Mouse (Mus musculus) midbrain, embryonic 13.5 days (tissue): ENCODE measurements around the gene Mrpl57. TPM values are rescaled to one million over a fixed set of nuclear protein-coding genes. Genes with fewer than 3 reads are reported as not detected.
"Not testable (repeated sequence)": the region's sequence is repeated elsewhere in the genome, so short reads cannot be mapped to it uniquely, and the experiment has no call there.

ENCODE experiments used
- ATAC-seq: fragments of 200-750 bp; cut with Nextera tagmentation; 2 replicates; pipeline ENCODE4 v1.8.0; 2017; ENCODE audit warnings: mild to moderate bottlenecking, moderate TSS enrichment, moderate library complexity
- H3K27ac ChIP-seq: fragments of 300-500 bp; sonication (generic); 2 replicates; pipeline ENCODE4 v1.5.1; 2015; ENCODE audit warnings: inconsistent platforms, mild to moderate bottlenecking, moderate library complexity
- H3K27me3 ChIP-seq: fragments of 300-500 bp; sonication (generic); 2 replicates; pipeline ENCODE4 v1.6.1; 2015; ENCODE audit warnings: mild to moderate bottlenecking, inconsistent platforms
- H3K36me3 ChIP-seq: fragments of 300-500 bp; sonication (generic); 2 replicates; pipeline ENCODE4 v1.6.1; 2015; ENCODE audit warnings: mild to moderate bottlenecking, inconsistent platforms
- H3K4me1 ChIP-seq: fragments of 300-500 bp; sonication (generic); replicated peaks from 2 replicates; pipeline ENCODE4 v1.6.1; 2015; ENCODE audit warnings: inconsistent platforms
- H3K4me2 ChIP-seq: fragments of 300-500 bp; sonication (generic); replicated peaks from 2 replicates; pipeline ENCODE4 v1.6.1; 2015; ENCODE audit warnings: moderate library complexity, mild to moderate bottlenecking, inconsistent platforms
- H3K4me3 ChIP-seq: fragments of 300-500 bp; sonication (generic); replicated peaks from 2 replicates; pipeline ENCODE4 v1.5.1; 2015; ENCODE audit warnings: mild to moderate bottlenecking, inconsistent platforms
- H3K9ac ChIP-seq: fragments of 300-500 bp; sonication (generic); replicated peaks from 2 replicates; pipeline ENCODE4 v1.6.1; 2015; ENCODE audit warnings: mild to moderate bottlenecking, inconsistent platforms
- H3K9me3 ChIP-seq: fragments of 300-500 bp; sonication (generic); 2 replicates; pipeline ENCODE4 v1.6.1; 2016; ENCODE audit warnings: mild to moderate bottlenecking, inconsistent platforms
- WGBS: fragments of 180-500 bp; shearing (Covaris S2); methylation state at CpG from one replicate; pipeline ENCODE4 v1.1.7; 2015; 5-methylcytosine and 5-hydroxymethylcytosine counted together
- polyA plus RNA-seq: library from polyadenylated mRNA; unstranded; fragments of >200 nt; fragmentation: Nextera tagmentation; extraction: Ambion mirVana; gene quantifications from 2 replicates; pipeline ENCODE4 v1.2.1, GENCODE M21; 2015

The Mrpl57 gene
- polyA plus RNA-seq, 1 experiment from 2014 or later = 152 TPM

DNA sequence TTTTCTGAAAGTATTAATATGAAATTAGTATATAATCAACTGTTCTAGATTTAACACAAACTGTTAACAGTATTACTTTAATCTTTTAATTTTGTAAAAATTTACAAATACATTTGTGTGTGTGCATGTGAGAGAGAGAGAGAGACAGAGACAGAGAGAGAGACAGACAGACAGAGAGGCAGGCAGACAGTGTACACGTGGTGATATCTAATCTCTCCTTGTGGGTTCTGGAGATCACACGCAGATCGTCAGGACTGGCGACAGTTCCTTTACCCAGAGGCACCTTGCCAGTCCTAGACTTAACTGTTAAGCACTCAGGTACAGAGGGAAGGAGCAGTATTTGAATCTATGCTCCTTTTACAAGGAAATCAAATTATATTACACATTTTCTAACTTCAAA, 5.2 kb upstream of the Mrpl57 start:
- Histone ChIP-seq H3K4me3 (no peak overlapping the region), H3K9ac (no peak overlapping the region), H3K27me3 (no peaks in the 10 kb centered on the region), H3K27ac (no peak overlapping the region), H3K9me3 (no peaks in the 10 kb centered on the region), H3K4me2 (no peak overlapping the region), H3K36me3 (peaks cover 21% of the 10 kb centered on the region; the same call in 1 of the 2 replicates), H3K4me1 (0 out of 2 replicates have a peak, but pooled peaks cover 4% of the 10 kb centered on the region)
- 91% methylated on average over 4 of the region's 4 CpGs for WGBS
- ATAC-seq = no peak

GRCm38 (mm10) chr14:57827284-57827683, 1.2 kb downstream of the Mrpl57 start:
- Histone ChIP-seq H3K4me1 (peaks cover 19% of the 10 kb centered on the region), H3K4me3 (peak overlapping the region; percentile 70), H3K27ac (peak overlapping the region; percentile 90; the same call in 1 of the 2 replicates), H3K4me2 (peak overlapping the region; percentile 62), H3K9me3 (no peaks in the 10 kb centered on the region), H3K9ac (peak overlapping the region; percentile 83), H3K27me3 (no peaks in the 10 kb centered on the region), H3K36me3 (no peaks in the 10 kb centered on the region)
- WGBS = 81% methylated on average over 1 of the region's 1 CpGs
- ATAC-seq = no peak

GRCm38 (mm10) chr14:57833526-57833925, 7.5 kb downstream of the Mrpl57 start:
- Histone ChIP-seq H3K9ac (no peak overlapping the region), H3K27ac (no peak overlapping the region), H3K4me3 (no peak overlapping the region), H3K27me3 (no peaks in the 10 kb centered on the region), H3K4me1 (no peaks in the 10 kb centered on the region), H3K9me3 (no peaks in the 10 kb centered on the region), H3K4me2 (no peak overlapping the region), H3K36me3 (peaks cover 31% of the 10 kb centered on the region)
- WGBS = 96% methylated on average over 2 of the region's 2 CpGs
- ATAC-seq = no peak

DNA sequence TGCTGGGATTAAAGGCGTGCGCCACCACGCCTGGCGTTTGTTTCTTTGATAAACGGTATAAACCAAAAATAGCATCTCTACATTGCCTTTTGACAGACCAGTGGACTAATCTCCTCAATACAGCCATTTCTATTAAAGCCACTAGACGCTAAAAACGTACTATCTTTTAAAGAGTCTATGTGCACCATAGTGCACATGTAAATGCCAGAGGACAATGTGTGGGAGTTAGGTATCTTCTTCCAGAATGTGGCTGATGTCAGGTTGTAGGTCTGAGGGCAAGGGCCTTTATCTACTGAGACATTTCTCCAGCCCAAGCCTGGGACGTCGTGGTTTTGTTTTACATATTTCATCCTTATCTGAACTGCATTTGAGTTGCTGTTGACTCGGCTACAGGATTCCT, 9.1 kb downstream of the Mrpl57 start:
- Histone ChIP-seq H3K27me3 (no peaks in the 10 kb centered on the region), H3K4me3 (no peak overlapping the region), H3K4me1 (no peaks in the 10 kb centered on the region), H3K9ac (no peak overlapping the region), H3K9me3 (no peaks in the 10 kb centered on the region), H3K36me3 (peaks cover 44% of the 10 kb centered on the region), H3K4me2 (no peak overlapping the region), H3K27ac (no peak overlapping the region)
- 95% methylated on average over 10 of the region's 10 CpGs for WGBS
- no peak for ATAC-seq

DNA sequence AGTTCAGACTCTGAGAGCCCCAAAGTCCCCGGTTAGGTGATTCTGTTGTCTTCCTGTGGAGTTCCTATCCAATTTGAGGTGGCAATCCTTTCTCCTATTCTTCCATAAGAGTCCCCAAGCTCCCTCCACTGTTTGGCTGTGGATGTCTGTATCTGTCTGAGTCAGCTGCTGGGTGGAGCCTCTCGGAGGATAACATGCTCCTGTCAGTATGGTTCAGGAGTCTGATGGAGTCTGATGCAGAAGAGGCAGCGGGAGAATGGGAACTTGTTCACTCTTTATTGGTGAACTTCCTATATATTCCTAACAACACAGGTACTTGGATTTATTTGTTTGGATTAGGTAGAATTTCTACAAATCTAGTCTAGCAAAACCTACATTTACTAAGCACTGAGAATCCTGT, 18.5 kb downstream of the Mrpl57 start:
- WGBS = 96% methylated on average over 3 of the region's 3 CpGs

DNA sequence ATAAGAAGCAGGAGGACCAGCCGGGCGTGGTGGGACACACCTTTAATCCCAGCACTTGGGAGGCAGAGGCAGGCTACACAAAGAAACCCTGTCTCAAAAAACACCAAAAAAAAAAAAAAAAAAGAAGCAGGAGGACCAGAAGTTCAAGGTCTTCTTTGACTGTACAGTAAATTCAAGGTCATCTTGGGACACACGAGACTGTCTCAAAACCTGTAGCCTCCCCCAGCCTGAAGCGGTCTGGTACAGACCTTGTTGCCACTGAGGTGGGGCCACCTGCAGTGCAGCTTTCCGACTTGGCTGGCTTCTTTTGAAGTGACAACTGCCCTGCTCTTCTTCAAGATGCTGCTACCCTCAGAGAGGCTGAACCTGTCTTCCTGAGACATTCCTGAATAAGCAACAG, 22.0 kb downstream of the Mrpl57 start:
- not testable (repeated sequence) for ATAC-seq, H3K4me1 ChIP-seq, H3K9me3 ChIP-seq, H3K9ac ChIP-seq, H3K27ac ChIP-seq, H3K4me2 ChIP-seq, H3K27me3 ChIP-seq, H3K4me3 ChIP-seq
- peaks cover 43% of the 10 kb centered on the region for H3K36me3 ChIP-seq
- 86% methylated on average over 5 of the region's 5 CpGs for WGBS

More for the DNA sequence above, 18.5 kb downstream of the Mrpl57 start:
- no peak for ATAC-seq
- H3K27me3 ChIP-seq = no peaks in the 10 kb centered on the region
- no peak overlapping the region for H3K9ac ChIP-seq
- H3K4me3 ChIP-seq = no peak overlapping the region
- H3K27ac ChIP-seq = no peak overlapping the region
- H3K9me3 ChIP-seq = no peaks in the 10 kb centered on the region
- H3K4me1 ChIP-seq = no peaks in the 10 kb centered on the region
- no peak overlapping the region for H3K4me2 ChIP-seq
- H3K36me3 ChIP-seq = peaks cover 50% of the 10 kb centered on the region

GRCm38 (mm10) chr14:57848646-57849045, 22.6 kb downstream of the Mrpl57 start:
- WGBS = 92% methylated on average over 2 of the region's 2 CpGs
- H3K4me1 ChIP-seq = no peaks in the 10 kb centered on the region
- H3K36me3 ChIP-seq = peaks cover 45% of the 10 kb centered on the region
- no peak for ATAC-seq
- no peak overlapping the region for H3K9ac ChIP-seq
- H3K27me3 ChIP-seq = no peaks in the 10 kb centered on the region
- H3K4me2 ChIP-seq = no peak overlapping the region
- no peak overlapping the region for H3K4me3 ChIP-seq
- no peaks in the 10 kb centered on the region for H3K9me3 ChIP-seq
- H3K27ac ChIP-seq = no peak overlapping the region

- no peaks in the 10 kb centered on the region for H3K27me3 ChIP-seq
- 87% methylated on average over 3 of the region's 3 CpGs for WGBS
- H3K4me2 ChIP-seq = no peak overlapping the region
- H3K4me1 ChIP-seq = no peaks in the 10 kb centered on the region
- no peak overlapping the region for H3K4me3 ChIP-seq
- peaks cover 32% of the 10 kb centered on the region for H3K36me3 ChIP-seq
- H3K9ac ChIP-seq = no peak overlapping the region
- no peak for ATAC-seq
- H3K27ac ChIP-seq = no peak overlapping the region
- no peaks in the 10 kb centered on the region for H3K9me3 ChIP-seq
Observed at GRCm38 (mm10) chr14:57850330-57850729, 24.3 kb downstream of the Mrpl57 start.

- no peak for ATAC-seq
- Histone ChIP-seq H3K27me3 (no peaks in the 10 kb centered on the region), H3K4me2 (no peak overlapping the region), H3K27ac (no peak overlapping the region), H3K4me3 (no peak overlapping the region), H3K36me3 (peaks cover 35% of the 10 kb centered on the region), H3K9me3 (no peaks in the 10 kb centered on the region), H3K4me1 (no peaks in the 10 kb centered on the region), H3K9ac (no peak overlapping the region)
- WGBS = 51% methylated on average over 2 of the region's 2 CpGs
Observed at GRCm38 (mm10) chr14:57852961-57853360, 26.9 kb downstream of the Mrpl57 start.

DNA sequence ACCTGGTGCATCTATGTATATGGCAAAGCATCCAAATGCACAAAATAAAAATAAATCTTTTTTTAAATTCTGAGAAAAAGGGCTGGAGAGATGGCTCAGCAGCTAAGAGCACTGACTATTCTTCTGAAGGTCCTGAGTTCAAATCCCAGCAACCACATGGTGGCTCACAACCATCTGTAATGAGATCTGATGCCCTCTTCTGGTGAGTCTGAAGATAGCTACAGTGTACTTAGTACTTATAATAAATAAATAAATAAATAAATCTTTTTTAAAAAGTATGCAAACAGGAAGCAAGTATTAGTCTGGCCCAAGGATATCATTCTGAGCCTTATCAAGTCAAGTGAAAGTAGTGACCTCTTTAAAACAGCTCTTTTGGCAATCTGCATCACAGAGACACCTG, 30.0 kb downstream of the Mrpl57 start:
- not testable (repeated sequence) for H3K4me3 ChIP-seq, H3K27ac ChIP-seq, H3K9me3 ChIP-seq, ATAC-seq, H3K4me1 ChIP-seq, H3K4me2 ChIP-seq, H3K9ac ChIP-seq, H3K27me3 ChIP-seq
- H3K36me3 ChIP-seq = peaks cover 34% of the 10 kb centered on the region

DNA sequence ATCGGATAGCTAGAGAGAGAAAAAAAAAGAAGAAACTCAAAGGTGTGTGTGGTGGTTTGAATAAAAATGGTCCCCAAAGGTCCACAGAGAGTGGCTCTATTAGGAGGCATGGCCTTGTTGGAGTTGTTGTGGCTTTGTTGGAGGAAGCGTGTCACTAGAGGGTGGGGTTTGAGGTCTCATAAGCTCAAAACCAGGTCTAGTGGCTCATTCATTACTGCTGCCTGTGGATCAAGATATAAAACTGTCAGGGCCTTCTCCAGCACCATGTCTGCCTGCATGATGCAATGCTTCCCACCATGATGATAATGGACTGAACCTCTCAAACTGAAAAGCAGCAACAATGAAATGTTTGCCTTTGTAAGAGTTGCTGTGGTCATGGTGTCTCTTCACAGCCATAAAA, 32.6 kb downstream of the Mrpl57 start:
- no peaks in the 10 kb centered on the region for H3K4me1 ChIP-seq
- ATAC-seq = no peak
- no peak overlapping the region for H3K27ac ChIP-seq
- no peaks in the 10 kb centered on the region for H3K9me3 ChIP-seq
- peaks cover 39% of the 10 kb centered on the region for H3K36me3 ChIP-seq
- H3K4me3 ChIP-seq = no peak overlapping the region
- H3K9ac ChIP-seq = no peak overlapping the region
- no peaks in the 10 kb centered on the region for H3K27me3 ChIP-seq
- 96% methylated on average over 2 of the region's 2 CpGs for WGBS
- H3K4me2 ChIP-seq = no peak overlapping the region

DNA sequence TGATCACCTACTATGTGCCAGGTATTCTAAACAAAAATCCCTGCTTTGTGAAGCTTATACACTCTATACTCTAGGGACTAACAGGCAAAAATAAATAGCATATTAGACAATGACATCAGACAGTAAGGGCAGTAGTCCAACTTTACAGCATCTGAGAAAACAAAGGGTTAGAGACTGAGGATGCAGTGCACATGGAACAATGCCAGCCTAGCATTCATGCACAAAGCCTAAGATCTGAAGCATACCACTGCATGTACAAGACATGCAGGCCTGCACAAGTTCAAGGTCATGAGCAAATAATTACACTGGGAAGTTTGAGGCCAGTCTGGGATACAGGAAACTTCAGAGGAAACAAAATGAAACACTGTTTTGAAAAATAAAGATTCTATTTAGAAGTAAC, 33.5 kb downstream of the Mrpl57 start:
- peaks cover 47% of the 10 kb centered on the region for H3K36me3 ChIP-seq
- no peak for ATAC-seq
- no peak overlapping the region for H3K27ac ChIP-seq
- H3K9me3 ChIP-seq = no peaks in the 10 kb centered on the region
- no peak overlapping the region for H3K4me3 ChIP-seq
- H3K27me3 ChIP-seq = no peaks in the 10 kb centered on the region
- no peak overlapping the region for H3K4me2 ChIP-seq
- H3K9ac ChIP-seq = no peak overlapping the region
- no peaks in the 10 kb centered on the region for H3K4me1 ChIP-seq

DNA sequence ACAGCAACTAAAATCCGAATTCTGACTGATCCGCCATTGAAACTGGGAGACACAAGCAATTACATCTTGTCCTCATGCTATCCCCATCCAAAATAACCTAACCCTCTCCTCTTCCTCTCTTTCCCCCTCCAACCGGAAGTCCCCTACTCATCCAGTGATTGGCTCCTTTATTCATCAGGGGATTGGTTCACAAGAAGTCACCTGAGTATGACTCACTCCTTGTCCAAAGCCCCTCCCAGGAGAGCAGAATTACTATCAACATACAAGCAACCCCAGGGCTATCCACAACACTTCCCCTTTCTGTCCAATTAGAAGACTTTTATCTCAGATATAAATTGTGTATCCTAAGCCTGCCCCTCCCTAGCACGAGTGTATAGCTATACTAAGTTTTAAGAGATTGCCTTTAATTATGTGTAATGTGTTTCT, 36.0 kb downstream of the Mrpl57 start:
- Histone ChIP-seq H3K27me3 (no peaks in the 10 kb centered on the region), H3K4me3 (no peak overlapping the region), H3K9me3 (no peaks in the 10 kb centered on the region), H3K4me1 (no peaks in the 10 kb centered on the region), H3K4me2 (no peak overlapping the region), H3K9ac (no peak overlapping the region), H3K36me3 (peaks cover 51% of the 10 kb centered on the region), H3K27ac (no peak overlapping the region)
- no peak for ATAC-seq
- 92% methylated on average over 4 of the region's 4 CpGs for WGBS
